8 mouse cellular contexts compared by ENCODE assay signal in genomic region chr1:182081744-182082419, GRCm38 (mm10). TPM values are rescaled to one million over a fixed set of nuclear protein-coding genes. Genes with fewer than 3 reads are reported as not detected.
A peak's percentile ranks its signal among the peaks of the same experiment; 100 is the strongest.
DNase-seq lines count a peak whose midpoint lies in the region; ATAC-seq and TF ChIP-seq lines count a peak whose summit lies in the region.

No protein-coding gene starts in this region.

- H3K4me3 ChIP-seq in ES-Bruce4 (ENCODE audit: low read depth, low read length) = no peak overlapping the region
- no peak overlapping the region for H3K4me3 ChIP-seq in heart, embryonic 14.5 days (ENCODE audit: control insufficient read depth in 1 of 2, insufficient read depth in 1 of 2, low read depth in 1 of 2, low read length in 2 of 2)
- H3K4me3 ChIP-seq in liver, embryonic 15.5 days (replicated peaks) = no peak overlapping the region
- H3K4me3 ChIP-seq in layer of hippocampus, adult 2 months = no peak overlapping the region

- H3K27me3 ChIP-seq in ES-Bruce4 (ENCODE audit: control insufficient read depth, insufficient read depth, low read length, poor library complexity, severe bottlenecking) = no peaks in the 10 kb centered on the region
- H3K27me3 ChIP-seq in heart, embryonic 14.5 days (ENCODE audit: control insufficient read depth, insufficient read depth, low read length) = no peaks in the 10 kb centered on the region
- no peaks in the 10 kb centered on the region for H3K27me3 ChIP-seq in liver, embryonic 15.5 days

- H3K4me2 ChIP-seq in heart, embryonic 14.5 days (ENCODE audit: low read length) = peak overlapping the region; percentile 45
- H3K4me2 ChIP-seq in liver, embryonic 15.5 days = peak overlapping the region; percentile 3; the same call in 1 of the 2 replicates

- no peak overlapping the region for H3K9ac ChIP-seq in ES-Bruce4 (ENCODE audit: low read depth, poor library complexity, severe bottlenecking)
- H3K9ac ChIP-seq in heart, embryonic 14.5 days (ENCODE audit: low read length) = 0 out of 2 replicates have a peak overlapping the region, but pooled peaks have one; percentile 2
- no peak overlapping the region for H3K9ac ChIP-seq in liver, embryonic 15.5 days

- WGBS in heart, embryonic 14.5 days = 11% methylated on average over 16 of the region's 16 CpGs
- WGBS in liver, embryonic 15.5 days (ENCODE audit: insufficient replicate concordance) = 11% methylated on average over 16 of the region's 16 CpGs

- no peak for TF ChIP-seq CTCF in ES-Bruce4 (IDR thresholded peaks at IDR 0.05; ENCODE audit: low read depth, low read length)
- no peak for TF ChIP-seq CTCF in layer of hippocampus, adult 2 months (conservative IDR thresholded peaks at IDR 0.05)

- TF ChIP-seq EP300 in ES-Bruce4 (IDR thresholded peaks at IDR 0.05; ENCODE audit: insufficient read depth, low read depth, low read length) = peak; percentile 89

- TF ChIP-seq POLR2A in ES-Bruce4 (IDR thresholded peaks at IDR 0.05; ENCODE audit: insufficient read depth, low read length) = no peak

- peak; percentile 62 to 67 for DNase-seq in adrenal gland, postnatal 36 days
- no peak for DNase-seq in layer of hippocampus, adult 2 months (ENCODE audit: low spot score in 2 of 2)
- no peak for DNase-seq in testis, postnatal 14 days (ENCODE audit: low spot score)
- DNase-seq in cerebellum, adult 9-10 months = no peak
- no peak for DNase-seq in layer of hippocampus, postnatal 14 days (ENCODE audit: low spot score in 2 of 2)

- peak; percentile 78 for ATAC-seq in heart, embryonic 14.5 days (ENCODE audit: insufficient number of reproducible peaks, insufficient read depth, low FRiP score, low read depth)
- no peak for ATAC-seq in liver, embryonic 15.5 days (ENCODE audit: insufficient read depth)

- no peaks in the 10 kb centered on the region for H3K4me1 ChIP-seq in ES-Bruce4 (ENCODE audit: control insufficient read depth, insufficient read depth, low read length)
- H3K4me1 ChIP-seq in heart, embryonic 14.5 days (ENCODE audit: control insufficient read depth in 2 of 2, insufficient read depth in 2 of 2, low read length in 2 of 2) = peaks cover 17 to 20% of the 10 kb centered on the region in 2 experiments
- peaks cover 11% of the 10 kb centered on the region for H3K4me1 ChIP-seq in liver, embryonic 15.5 days (replicated peaks)

- H3K36me3 ChIP-seq in ES-Bruce4 (ENCODE audit: control insufficient read depth, insufficient read depth, low read length, poor library complexity, severe bottlenecking) = no peaks in the 10 kb centered on the region
- H3K36me3 ChIP-seq in heart, embryonic 14.5 days (ENCODE audit: control insufficient read depth, insufficient read depth, low read length) = no peaks in the 10 kb centered on the region
- no peaks in the 10 kb centered on the region for H3K36me3 ChIP-seq in liver, embryonic 15.5 days (replicated peaks)

- H3K27ac ChIP-seq in ES-Bruce4 (ENCODE audit: insufficient read depth, low read length) = no peak overlapping the region
- peak overlapping the region; percentile 61 to 69 for H3K27ac ChIP-seq in heart, embryonic 14.5 days (replicated peaks in 1 of 2; ENCODE audit: control insufficient read depth in 1 of 2, insufficient read depth in 1 of 2, low read depth in 2 of 2, low read length in 2 of 2)
- H3K27ac ChIP-seq in liver, embryonic 15.5 days (replicated peaks) = no peak overlapping the region
- no peak overlapping the region for H3K27ac ChIP-seq in layer of hippocampus, adult 2 months

- no peaks in the 10 kb centered on the region for H3K9me3 ChIP-seq in ES-Bruce4 (replicated peaks; ENCODE audit: control insufficient read depth, insufficient read depth, low read length, poor library complexity, severe bottlenecking)
- H3K9me3 ChIP-seq in heart, embryonic 14.5 days (ENCODE audit: control insufficient read depth, low read length) = peaks cover 11% of the 10 kb centered on the region
- no peaks in the 10 kb centered on the region for H3K9me3 ChIP-seq in liver, embryonic 15.5 days (replicated peaks)

RNA-seq across cellular contexts. Expression of gene Srp9, which starts 42.7 kb away (rescaled TPM):
- polyA plus RNA-seq in ES-Bruce4 (2011; ENCODE audit: insufficient read depth, insufficient read length, low read depth, missing spikeins) = 87.8 and 89.0 TPM in 2 replicates
- total RNA-seq in adrenal gland, postnatal 36 days (2021) = 10 to 100 TPM; 57.1 to 72.5 TPM
- polyA plus RNA-seq in heart, embryonic 14.5 days (2014; fragmentation: Nextera tagmentation; extraction: Ambion mirVana) = 112 and 113 TPM in 2 replicates
- 60.3 and 75.7 TPM in 2 replicates for polyA plus RNA-seq in liver, embryonic 15.5 days (2015; fragmentation: Nextera tagmentation; extraction: Ambion mirVana)
- total RNA-seq in layer of hippocampus, adult 2 months (2021) = 10 to 100 TPM; 62.7 to 67.2 TPM
- 10 to 100 TPM; 58.8 to 61.2 TPM for total RNA-seq in layer of hippocampus, postnatal 14 days (2021)

Comparison
In these comparisons a context has a peak if more than half of its experiments do, and no peak if none do; other contexts are left out.
1. H3K27ac ChIP-seq: peak in heart, embryonic 14.5 days (2 of 2); none in ES-Bruce4 (single experiment), liver, embryonic 15.5 days (single experiment) and layer of hippocampus, adult 2 months (single experiment).
2. DNase-seq: peak in adrenal gland, postnatal 36 days (2 of 2); none in layer of hippocampus, adult 2 months (0 of 2), testis, postnatal 14 days (single experiment), cerebellum, adult 9-10 months (single experiment) and layer of hippocampus, postnatal 14 days (0 of 2).